Mouse (Mus musculus) limb, embryonic 13.5 days (tissue): ENCODE results near the gene Lrrc8a. TPM values are rescaled to one million over a fixed set of nuclear protein-coding genes. Genes with fewer than 3 reads are reported as not detected.

Experiments
- ATAC-seq: fragments of 200-750 bp; cut with Nextera tagmentation; 2 replicates; pipeline ENCODE4 v1.8.0; 2017; ENCODE audit warnings: low read depth, moderate number of reproducible peaks, moderate TSS enrichment; ENCODE audit not compliant: low FRiP score
- H3K27ac ChIP-seq: fragments of 300-500 bp; sonication (generic); 2 replicates; pipeline ENCODE4 v1.5.1; 2015; ENCODE audit warnings: inconsistent platforms, mild to moderate bottlenecking, moderate library complexity
- H3K27me3 ChIP-seq: fragments of 300-500 bp; sonication (generic); 2 replicates; pipeline ENCODE4 v1.6.1; 2015; ENCODE audit warnings: mild to moderate bottlenecking, inconsistent platforms
- H3K36me3 ChIP-seq: fragments of 300-500 bp; sonication (generic); 2 replicates; pipeline ENCODE4 v1.6.1; 2015; ENCODE audit warnings: inconsistent platforms, mild to moderate bottlenecking, moderate library complexity
- H3K4me1 ChIP-seq: fragments of 300-500 bp; sonication (generic); 2 replicates; pipeline ENCODE4 v1.6.1; 2015; ENCODE audit warnings: inconsistent platforms
- H3K4me2 ChIP-seq: fragments of 300-500 bp; sonication (generic); replicated peaks from 2 replicates; pipeline ENCODE4 v1.6.1; 2015; ENCODE audit warnings: inconsistent platforms, mild to moderate bottlenecking, moderate library complexity
- H3K4me3 ChIP-seq: fragments of 300-500 bp; sonication (generic); 2 replicates; pipeline ENCODE4 v1.5.1; 2015; ENCODE audit warnings: moderate library complexity, mild to moderate bottlenecking, inconsistent platforms
- H3K9ac ChIP-seq: fragments of 300-500 bp; sonication (generic); 2 replicates; pipeline ENCODE4 v1.6.1; 2015; ENCODE audit warnings: mild to moderate bottlenecking, inconsistent platforms
- H3K9me3 ChIP-seq: fragments of 300-500 bp; sonication (generic); 2 replicates; pipeline ENCODE4 v1.6.1; 2016; ENCODE audit warnings: inconsistent platforms
- WGBS: fragments of 180-500 bp; shearing (Covaris S2); methylation state at CpG from one replicate; pipeline ENCODE4 v1.1.7; 2015; 5-methylcytosine and 5-hydroxymethylcytosine counted together
- polyA plus RNA-seq: library from polyadenylated mRNA; unstranded; fragments of >200 nt; fragmentation: Nextera tagmentation; extraction: Ambion mirVana; gene quantifications from 2 replicates; pipeline ENCODE4 v1.2.1, GENCODE M21; 2015

The Lrrc8a gene
- polyA plus RNA-seq, 1 experiment from 2014 or later, result 49.1 TPM

DNA sequence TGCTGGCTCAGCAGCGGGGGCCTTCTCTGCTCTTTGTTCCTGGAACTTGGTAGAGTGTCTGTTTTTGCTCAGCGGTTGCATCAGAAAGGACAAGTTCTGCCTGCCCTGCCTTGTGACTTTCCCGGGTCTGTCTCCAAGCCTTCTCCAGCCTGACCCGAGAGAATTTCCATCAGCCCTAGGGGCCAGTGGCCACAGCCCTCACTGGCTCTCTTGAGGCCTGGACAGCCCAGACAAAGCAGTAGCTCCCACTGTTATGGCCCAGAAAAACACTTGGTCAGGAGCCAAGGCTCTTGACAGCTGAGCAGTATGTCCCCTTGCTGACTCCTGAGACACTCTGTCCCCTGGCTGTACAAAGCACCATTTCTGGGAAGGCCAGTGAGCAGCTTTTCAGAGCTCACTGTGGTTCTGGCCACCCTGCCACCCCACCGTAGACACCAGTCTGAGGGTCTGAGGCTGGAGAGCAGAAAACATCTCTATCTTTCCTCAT is 28.3 kb downstream of the Lrrc8a start, which contains the start of gene Phyhd1:
TSS of gene Phyhd1 (plus strand) at position 437 of the 487 bp plus-strand sequence.
- H3K27me3 ChIP-seq, result no peaks in the 10 kb centered on the region
- H3K4me2 ChIP-seq, result peak within 1 kb of the TSS; percentile 39
- H3K27ac ChIP-seq, result peak within 1 kb of the TSS; percentile 86
- WGBS, result 38% methylated on average over 4 of the region's 5 CpGs
- H3K36me3 ChIP-seq, result peaks cover 43% of the 10 kb centered on the region
- peak within 1 kb of the TSS; percentile 4 for H3K9ac ChIP-seq
- no peak for ATAC-seq
- H3K9me3 ChIP-seq, result no peaks in the 10 kb centered on the region
- peaks cover 45% of the 10 kb centered on the region for H3K4me1 ChIP-seq
- H3K4me3 ChIP-seq, result no peak within 1 kb of the TSS

GRCm38 (mm10) chr2:30266392-30266941 is 29.0 kb downstream of the Lrrc8a start:
- H3K9me3 ChIP-seq, result no peaks in the 10 kb centered on the region
- H3K4me2 ChIP-seq, result peak overlapping the region; percentile 39
- H3K4me1 ChIP-seq, result peaks cover 45% of the 10 kb centered on the region
- no peak overlapping the region for H3K4me3 ChIP-seq
- H3K27ac ChIP-seq, result peak overlapping the region; percentile 86
- peaks cover 36% of the 10 kb centered on the region for H3K36me3 ChIP-seq
- peak overlapping the region; percentile 4; the same call in 1 of the 2 replicates for H3K9ac ChIP-seq
- H3K27me3 ChIP-seq, result no peaks in the 10 kb centered on the region
- peak; percentile 46; the same call in 1 of the 2 replicates for ATAC-seq
- WGBS, result 13% methylated on average over 4 of the region's 4 CpGs

DNA sequence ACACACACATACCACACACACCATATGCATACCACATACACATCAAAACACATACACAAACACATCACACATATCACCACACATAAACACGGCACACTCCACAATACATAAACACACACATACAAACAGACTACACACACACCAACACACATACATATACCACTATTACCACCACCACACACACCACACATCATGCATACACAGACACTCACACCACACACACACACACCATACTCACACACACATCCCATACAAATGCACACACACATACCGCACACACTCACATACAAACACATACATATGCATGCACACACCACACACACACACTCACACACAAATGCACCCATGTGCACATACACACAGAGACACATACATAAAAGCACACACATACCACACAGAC is 30.0 kb downstream of the Lrrc8a start:
- WGBS, result 98% methylated on average over 2 of the region's 2 CpGs
- ATAC-seq, result no peak
- Histone ChIP-seq H3K4me3 (no peak overlapping the region), H3K27ac (no peak overlapping the region), H3K4me1 (peaks cover 45% of the 10 kb centered on the region), H3K27me3 (no peaks in the 10 kb centered on the region), H3K36me3 (peaks cover 26% of the 10 kb centered on the region), H3K4me2 (no peak overlapping the region), H3K9ac (no peak overlapping the region), H3K9me3 (no peaks in the 10 kb centered on the region)

- H3K4me1 ChIP-seq, result peaks cover 42% of the 10 kb centered on the region
- H3K4me2 ChIP-seq, result no peak overlapping the region
- peaks cover 18% of the 10 kb centered on the region for H3K36me3 ChIP-seq
- H3K9me3 ChIP-seq, result no peaks in the 10 kb centered on the region
- WGBS, result 52% methylated on average over 4 of the region's 4 CpGs
- no peaks in the 10 kb centered on the region for H3K27me3 ChIP-seq
- no peak overlapping the region for H3K27ac ChIP-seq
- ATAC-seq, result no peak
- no peak overlapping the region for H3K4me3 ChIP-seq
- H3K9ac ChIP-seq, result no peak overlapping the region
These were observed 30.9 kb downstream of the Lrrc8a start for GRCm38 (mm10) chr2:30268371-30268770.

- Histone ChIP-seq H3K4me2 (no peak overlapping the region), H3K4me3 (no peak overlapping the region), H3K27me3 (no peaks in the 10 kb centered on the region), H3K4me1 (peaks cover 36% of the 10 kb centered on the region), H3K9ac (peak overlapping the region; percentile 43; the same call in 1 of the 2 replicates), H3K36me3 (peaks cover 8% of the 10 kb centered on the region), H3K9me3 (no peaks in the 10 kb centered on the region), H3K27ac (peak overlapping the region; percentile 62; the same call in 1 of the 2 replicates)
- 82% methylated on average over 17 of the region's 17 CpGs for WGBS
- ATAC-seq, result no peak
These were observed 31.9 kb downstream of the Lrrc8a start for GRCm38 (mm10) chr2:30269241-30269990.

DNA sequence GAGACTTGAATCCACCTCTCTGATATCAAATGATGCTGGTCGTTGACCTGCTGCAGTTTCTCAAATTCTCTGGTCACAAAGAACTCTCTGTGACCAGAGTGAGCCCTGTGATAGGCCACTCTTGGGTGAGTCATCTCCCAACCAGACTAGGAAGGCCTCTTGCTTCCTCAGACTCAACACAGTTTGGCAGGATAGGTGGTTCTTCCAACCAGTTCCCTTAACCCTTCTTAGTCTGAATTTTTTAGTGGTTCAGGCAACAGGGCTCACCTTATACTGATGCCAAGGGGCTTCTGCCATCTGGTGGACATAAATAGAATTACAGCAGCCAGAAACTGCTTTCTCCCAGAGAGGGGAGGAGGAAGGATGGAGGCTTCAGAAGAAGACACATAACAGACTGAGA is 32.6 kb downstream of the Lrrc8a start:
- no peaks in the 10 kb centered on the region for H3K9me3 ChIP-seq
- no peak overlapping the region for H3K4me3 ChIP-seq
- H3K9ac ChIP-seq, result no peak overlapping the region; the same call in 1 of the 2 replicates
- ATAC-seq, result peak; percentile 86
- H3K4me1 ChIP-seq, result peaks cover 28% of the 10 kb centered on the region
- H3K27me3 ChIP-seq, result no peaks in the 10 kb centered on the region
- peak overlapping the region; percentile 62; the same call in 1 of the 2 replicates for H3K27ac ChIP-seq
- WGBS, result 57% methylated on average over 1 of the region's 1 CpGs
- no peak overlapping the region for H3K4me2 ChIP-seq
- peaks cover under 1% of the 10 kb centered on the region for H3K36me3 ChIP-seq

DNA sequence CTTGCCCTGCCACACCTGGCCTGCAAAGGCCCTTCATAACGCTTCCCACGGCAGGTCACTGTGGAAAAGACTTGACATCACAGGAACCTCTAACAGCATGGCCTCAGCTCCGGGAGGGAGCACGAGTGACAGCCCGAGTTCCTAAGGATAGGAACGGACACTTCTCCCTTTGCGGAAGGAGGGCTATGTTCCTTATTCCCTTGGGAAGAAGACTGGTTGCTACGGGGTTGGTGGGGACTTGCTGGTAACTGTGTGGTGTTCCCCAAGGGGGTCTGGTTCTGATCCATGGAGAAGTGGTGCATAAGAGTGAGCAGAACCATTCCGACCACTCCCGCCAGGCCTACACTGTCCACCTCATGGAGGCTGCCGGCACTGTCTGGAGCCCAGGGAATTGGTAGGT is 43.2 kb downstream of the Lrrc8a start, which contains the start of gene Gm28038:
TSS of gene Gm28038 (plus strand) at position 301 of the 400 bp plus-strand sequence.
- no peak for ATAC-seq
- H3K9me3 ChIP-seq, result no peaks in the 10 kb centered on the region
- no peak within 1 kb of the TSS for H3K4me3 ChIP-seq
- H3K27ac ChIP-seq, result no peak within 1 kb of the TSS
- H3K4me1 ChIP-seq, result peaks cover 8% of the 10 kb centered on the region
- peaks cover 14% of the 10 kb centered on the region; the same call in 1 of the 2 replicates for H3K36me3 ChIP-seq
- no peak within 1 kb of the TSS for H3K9ac ChIP-seq
- 87% methylated on average over 11 of the region's 11 CpGs for WGBS
- H3K27me3 ChIP-seq, result no peaks in the 10 kb centered on the region
- no peak within 1 kb of the TSS for H3K4me2 ChIP-seq

DNA sequence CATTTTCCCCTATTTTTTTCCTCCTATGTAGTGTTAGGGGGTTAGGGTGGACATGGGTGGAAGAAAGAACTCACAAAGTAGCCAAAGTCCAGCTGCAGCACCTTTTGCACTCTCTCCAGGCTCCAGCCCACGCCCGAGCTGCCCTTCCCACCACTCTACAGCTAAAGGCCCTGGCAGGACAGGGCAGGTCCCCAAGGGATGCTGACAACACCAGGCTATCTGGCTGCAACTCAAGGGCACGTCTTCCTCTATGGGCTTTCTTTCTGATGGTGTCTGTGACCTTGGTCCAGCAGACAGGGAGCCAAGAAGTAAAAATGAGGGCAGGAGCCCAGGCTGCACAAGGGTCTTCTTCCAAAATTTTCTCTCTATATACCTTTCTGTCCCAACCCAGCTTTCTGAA is 44.1 kb downstream of the Lrrc8a start:
- Histone ChIP-seq H3K4me1 (peaks cover 8% of the 10 kb centered on the region), H3K9me3 (no peaks in the 10 kb centered on the region), H3K27me3 (no peaks in the 10 kb centered on the region), H3K9ac (no peak overlapping the region), H3K4me2 (no peak overlapping the region), H3K36me3 (peaks cover 14% of the 10 kb centered on the region; the same call in 1 of the 2 replicates), H3K27ac (no peak overlapping the region), H3K4me3 (no peak overlapping the region)
- 69% methylated on average over 3 of the region's 3 CpGs for WGBS
- no peak for ATAC-seq

- no peak overlapping the region for H3K4me3 ChIP-seq
- H3K4me2 ChIP-seq, result no peak overlapping the region
- H3K4me1 ChIP-seq, result peaks cover 20% of the 10 kb centered on the region
- no peak for ATAC-seq
- H3K27me3 ChIP-seq, result no peaks in the 10 kb centered on the region
- no peak overlapping the region for H3K27ac ChIP-seq
- no peak overlapping the region for H3K9ac ChIP-seq
- H3K9me3 ChIP-seq, result no peaks in the 10 kb centered on the region
- H3K36me3 ChIP-seq, result peaks cover 14% of the 10 kb centered on the region; the same call in 1 of the 2 replicates
- 88% methylated on average over 2 of the region's 2 CpGs for WGBS
These were observed 45.7 kb downstream of the Lrrc8a start for GRCm38 (mm10) chr2:30283193-30283592.

GRCm38 (mm10) chr2:30285004-30285403 is 47.5 kb downstream of the Lrrc8a start:
- ATAC-seq, result no peak
- Histone ChIP-seq H3K9me3 (no peaks in the 10 kb centered on the region), H3K27me3 (no peaks in the 10 kb centered on the region), H3K4me2 (peak overlapping the region; percentile 78), H3K27ac (no peak overlapping the region), H3K9ac (peak overlapping the region; percentile 95; the same call in 1 of the 2 replicates), H3K4me1 (peaks cover 20% of the 10 kb centered on the region), H3K4me3 (peak overlapping the region; percentile 85), H3K36me3 (peaks cover 14% of the 10 kb centered on the region; the same call in 1 of the 2 replicates)
- 94% methylated on average over 5 of the region's 5 CpGs for WGBS

GRCm38 (mm10) chr2:30285416-30286181 is 48.1 kb downstream of the Lrrc8a start:
- Histone ChIP-seq H3K4me1 (peaks cover 20% of the 10 kb centered on the region), H3K4me3 (peak overlapping the region; percentile 85), H3K27ac (no peak overlapping the region), H3K36me3 (peaks cover 16% of the 10 kb centered on the region; the same call in 1 of the 2 replicates), H3K27me3 (no peaks in the 10 kb centered on the region), H3K9ac (peak overlapping the region; percentile 95), H3K9me3 (no peaks in the 10 kb centered on the region), H3K4me2 (peak overlapping the region; percentile 78)
- ATAC-seq, result peak; percentile 52
- WGBS, result 13% methylated on average over 38 of the region's 38 CpGs
